Mouse (Mus musculus): Measurements from ENCODE around the gene Itsn2. TPM values are rescaled to one million over a fixed set of nuclear protein-coding genes. Genes with fewer than 3 reads are reported as not detected.

Gene Itsn2
- polyA plus RNA-seq, 1 experiment, result 8.9 TPM

DNA sequence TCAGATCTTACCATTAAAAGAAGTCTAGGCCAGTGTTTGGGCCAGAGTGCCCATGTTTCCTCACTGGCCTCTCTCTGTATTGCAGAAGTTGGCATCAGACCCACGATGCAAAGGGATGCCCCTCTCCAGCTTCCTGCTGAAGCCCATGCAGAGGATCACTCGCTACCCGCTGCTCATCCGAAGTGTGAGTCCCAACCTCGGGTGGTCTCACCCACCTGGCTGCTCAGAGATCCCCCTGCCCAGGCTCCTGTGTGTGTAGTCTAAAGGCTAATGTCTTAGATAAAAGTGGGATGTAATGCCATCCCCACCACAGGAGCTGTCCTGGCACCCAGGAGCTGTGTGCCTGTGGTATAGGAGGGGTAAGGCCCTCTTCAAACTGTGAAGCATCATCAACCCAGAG, 113.7 kb downstream of the Itsn2 start:
- Histone ChIP-seq H3K9me3 (no peaks in the 10 kb centered on the region), H3K4me3 (replicated peaks) (no peak overlapping the region), H3K4me1 (peaks cover 8% of the 10 kb centered on the region; the same call in 1 of the 2 replicates), H3K27me3 (replicated peaks) (no peaks in the 10 kb centered on the region), H3K36me3 (replicated peaks; ENCODE audit: low read length) (peaks cover 76% of the 10 kb centered on the region)
- TF ChIP-seq GATA1 (IDR thresholded peaks at IDR 0.05; ENCODE audit: borderline replicate concordance, low read length) (no peak), FLI1 (IDR thresholded peaks at IDR 0.05; ENCODE audit: low read length) (no peak)

DNA sequence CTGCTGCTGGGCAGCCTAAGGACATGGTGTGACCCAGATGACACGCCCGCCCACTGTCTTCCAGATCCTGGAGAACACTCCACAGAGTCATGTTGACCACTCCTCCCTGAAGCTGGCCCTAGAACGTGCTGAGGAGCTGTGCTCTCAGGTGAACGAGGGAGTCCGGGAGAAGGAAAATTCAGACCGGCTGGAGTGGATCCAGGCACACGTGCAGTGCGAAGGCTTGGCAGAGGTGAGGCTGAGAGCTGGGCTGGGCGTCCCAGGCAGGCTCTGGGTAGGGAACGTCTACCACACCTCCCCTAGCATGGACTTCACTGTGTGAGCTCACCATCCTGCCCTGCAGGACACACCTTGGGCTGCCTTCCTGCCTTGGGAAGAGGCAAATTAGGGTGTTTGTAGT, 114.5 kb downstream of the Itsn2 start:
- no peak overlapping the region for H3K4me3 ChIP-seq (replicated peaks)
- peaks cover 76% of the 10 kb centered on the region for H3K36me3 ChIP-seq (replicated peaks; ENCODE audit: low read length)
- no peaks in the 10 kb centered on the region for H3K27me3 ChIP-seq (replicated peaks)
- no peak for TF ChIP-seq GATA1 (IDR thresholded peaks at IDR 0.05; ENCODE audit: borderline replicate concordance, low read length)
- no peak for TF ChIP-seq FLI1 (IDR thresholded peaks at IDR 0.05; ENCODE audit: low read length)
- no peaks in the 10 kb centered on the region for H3K9me3 ChIP-seq
- H3K4me1 ChIP-seq, result peaks cover 7% of the 10 kb centered on the region; the same call in 1 of the 2 replicates

DNA sequence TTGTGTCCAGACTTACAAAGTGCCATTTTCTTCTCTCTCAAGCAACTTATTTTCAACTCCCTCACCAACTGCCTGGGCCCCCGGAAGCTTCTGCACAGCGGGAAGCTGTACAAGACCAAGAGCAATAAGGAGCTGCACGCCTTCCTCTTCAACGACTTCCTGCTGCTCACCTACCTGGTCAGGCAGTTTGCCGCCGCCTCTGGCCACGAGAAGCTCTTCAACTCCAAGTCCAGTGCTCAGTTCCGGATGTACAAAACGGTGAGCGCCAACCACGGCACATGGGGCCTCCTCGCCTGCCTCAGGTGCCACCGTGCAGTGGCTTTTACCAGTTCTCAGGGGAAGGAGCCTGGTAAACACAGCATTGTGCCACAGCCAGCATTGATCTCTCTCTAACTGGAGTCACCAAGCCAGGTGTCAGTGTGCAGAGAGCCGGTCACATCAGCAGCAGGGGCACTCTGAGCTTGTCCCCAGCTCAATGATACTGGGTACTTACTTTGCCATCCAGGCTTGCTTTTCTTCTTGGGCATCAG, 115.1 kb downstream of the Itsn2 start:
- TF ChIP-seq GATA1 (IDR thresholded peaks at IDR 0.05; ENCODE audit: borderline replicate concordance, low read length), result no peak
- no peak for TF ChIP-seq FLI1 (IDR thresholded peaks at IDR 0.05; ENCODE audit: low read length)
- H3K27me3 ChIP-seq (replicated peaks), result no peaks in the 10 kb centered on the region
- peaks cover 76% of the 10 kb centered on the region for H3K36me3 ChIP-seq (replicated peaks; ENCODE audit: low read length)
- no peaks in the 10 kb centered on the region for H3K9me3 ChIP-seq
- H3K4me3 ChIP-seq (replicated peaks), result no peak overlapping the region
- H3K4me1 ChIP-seq, result peaks cover 7% of the 10 kb centered on the region; the same call in 1 of the 2 replicates

DNA sequence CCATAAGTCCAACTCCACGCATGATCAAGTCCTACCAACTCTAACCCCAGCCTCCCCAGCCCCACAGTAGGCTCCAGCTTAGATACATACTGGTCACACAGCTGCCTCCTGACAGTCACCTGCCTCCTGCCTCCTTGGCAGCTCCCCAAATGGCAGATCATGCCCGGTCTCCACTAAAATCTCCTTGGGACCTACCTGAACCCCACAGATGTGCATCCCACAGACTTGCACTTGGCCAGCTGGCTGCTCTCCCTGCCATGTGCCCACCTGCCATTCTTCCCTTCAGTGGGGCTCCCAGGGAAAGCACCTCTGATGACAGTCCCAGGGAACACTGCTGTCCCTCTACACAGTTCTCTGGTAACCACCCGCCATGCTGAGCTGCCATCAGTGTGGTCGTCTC, 115.9 kb downstream of the Itsn2 start:
- Histone ChIP-seq H3K9me3 (no peaks in the 10 kb centered on the region), H3K4me3 (replicated peaks) (no peak overlapping the region), H3K27me3 (replicated peaks) (no peaks in the 10 kb centered on the region), H3K4me1 (peaks cover 7% of the 10 kb centered on the region; the same call in 1 of the 2 replicates), H3K36me3 (replicated peaks; ENCODE audit: low read length) (peaks cover 79% of the 10 kb centered on the region)
- TF ChIP-seq GATA1 (IDR thresholded peaks at IDR 0.05; ENCODE audit: borderline replicate concordance, low read length), result no peak
- TF ChIP-seq FLI1 (IDR thresholded peaks at IDR 0.05; ENCODE audit: low read length), result no peak

DNA sequence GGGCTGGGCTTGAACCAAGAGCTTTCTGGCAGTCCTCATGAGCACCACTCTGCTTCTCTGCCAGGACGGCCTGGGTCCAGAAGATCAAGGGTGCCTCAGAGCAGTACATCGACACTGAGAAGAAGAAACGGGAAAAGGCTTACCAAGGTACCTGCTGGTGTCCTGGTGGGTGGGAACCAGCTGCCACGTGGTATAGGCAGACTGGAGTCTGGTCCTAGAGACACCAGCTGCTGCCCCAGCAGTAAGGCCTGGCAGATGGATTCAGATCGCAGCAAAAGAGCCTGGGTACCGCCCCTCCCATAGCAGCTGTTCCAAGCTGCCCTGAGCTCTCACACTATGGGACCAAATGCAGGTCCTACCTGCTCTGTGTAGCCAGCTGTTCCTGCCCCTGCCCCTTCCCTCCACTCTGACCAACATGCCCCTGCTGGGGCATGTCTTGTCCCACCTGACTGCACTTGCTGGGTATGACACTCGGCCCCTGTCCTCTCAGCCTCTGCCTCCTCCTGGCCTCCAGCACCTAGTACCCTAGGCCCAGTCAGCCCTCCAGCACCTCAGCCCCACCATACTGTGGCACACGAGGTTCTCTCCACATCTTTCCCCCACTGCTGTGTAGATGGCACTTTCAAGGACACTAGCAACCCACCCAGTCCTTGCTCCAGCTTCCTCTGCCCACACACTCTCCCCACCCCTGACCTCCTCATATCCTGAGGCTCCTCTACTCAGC, 116.6 kb downstream of the Itsn2 start:
- TF ChIP-seq FLI1 (IDR thresholded peaks at IDR 0.05; ENCODE audit: low read length) (no peak), GATA1 (IDR thresholded peaks at IDR 0.05; ENCODE audit: borderline replicate concordance, low read length) (no peak)
- H3K4me3 ChIP-seq (replicated peaks), result no peak overlapping the region
- H3K27me3 ChIP-seq (replicated peaks), result no peaks in the 10 kb centered on the region
- no peaks in the 10 kb centered on the region for H3K9me3 ChIP-seq
- peaks cover 9% of the 10 kb centered on the region for H3K4me1 ChIP-seq
- H3K36me3 ChIP-seq (replicated peaks; ENCODE audit: low read length), result peaks cover 86% of the 10 kb centered on the region

DNA sequence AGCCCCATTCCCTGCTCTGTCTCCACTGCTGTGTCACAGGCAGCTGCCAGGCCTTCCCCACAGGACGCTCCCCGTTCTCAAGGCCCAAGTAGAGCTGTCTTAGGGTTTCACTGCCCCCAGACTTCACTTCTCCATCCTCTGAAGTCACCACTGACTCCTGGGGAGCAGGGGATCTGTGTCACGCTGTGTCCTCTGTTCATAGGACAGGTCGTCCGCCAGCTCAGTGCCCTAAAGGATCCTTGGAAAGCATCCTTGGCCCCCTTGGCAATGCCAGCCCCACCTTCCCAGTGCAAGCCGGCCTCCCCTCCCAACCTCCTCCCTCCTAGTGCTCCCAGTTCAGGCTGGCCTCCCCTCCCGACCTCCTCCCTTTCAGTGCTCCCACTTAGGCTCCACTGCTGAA, 117.5 kb downstream of the Itsn2 start:
- Histone ChIP-seq H3K27me3 (replicated peaks) (no peaks in the 10 kb centered on the region), H3K4me3 (replicated peaks) (no peak overlapping the region), H3K4me1 (peaks cover 16% of the 10 kb centered on the region), H3K36me3 (replicated peaks; ENCODE audit: low read length) (peaks cover 95% of the 10 kb centered on the region), H3K9me3 (no peaks in the 10 kb centered on the region)
- TF ChIP-seq FLI1 (IDR thresholded peaks at IDR 0.05; ENCODE audit: low read length), result no peak
- TF ChIP-seq GATA1 (IDR thresholded peaks at IDR 0.05; ENCODE audit: borderline replicate concordance, low read length), result no peak

DNA sequence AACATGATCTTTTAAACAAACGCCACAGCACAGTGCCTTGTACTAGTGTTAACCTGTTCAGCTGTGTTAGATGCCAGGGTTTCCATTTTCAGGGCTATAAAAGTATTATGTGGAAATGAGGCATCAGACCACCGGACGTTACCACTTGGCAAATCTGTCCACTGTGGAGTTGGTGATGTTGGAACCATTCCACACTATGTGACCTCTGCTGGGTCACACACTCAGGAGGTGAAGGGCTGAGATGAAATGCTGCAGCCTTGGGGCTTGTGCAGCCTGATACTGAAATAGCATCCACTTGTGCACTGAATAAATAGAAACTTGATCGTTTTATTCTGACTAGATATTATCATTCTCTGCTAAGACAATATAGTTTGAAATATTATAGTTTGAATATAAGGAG, 120.9 kb downstream of the Itsn2 start:
- TF ChIP-seq GATA1 (IDR thresholded peaks at IDR 0.05; ENCODE audit: borderline replicate concordance, low read length), result no peak
- TF ChIP-seq FLI1 (IDR thresholded peaks at IDR 0.05; ENCODE audit: low read length), result no peak
- Histone ChIP-seq H3K4me3 (replicated peaks) (no peak overlapping the region), H3K9me3 (peaks cover 3% of the 10 kb centered on the region; the same call in 1 of the 2 replicates), H3K27me3 (replicated peaks) (peaks cover 3% of the 10 kb centered on the region), H3K36me3 (replicated peaks; ENCODE audit: low read length) (peaks cover 85% of the 10 kb centered on the region), H3K4me1 (peaks cover 27% of the 10 kb centered on the region)

DNA sequence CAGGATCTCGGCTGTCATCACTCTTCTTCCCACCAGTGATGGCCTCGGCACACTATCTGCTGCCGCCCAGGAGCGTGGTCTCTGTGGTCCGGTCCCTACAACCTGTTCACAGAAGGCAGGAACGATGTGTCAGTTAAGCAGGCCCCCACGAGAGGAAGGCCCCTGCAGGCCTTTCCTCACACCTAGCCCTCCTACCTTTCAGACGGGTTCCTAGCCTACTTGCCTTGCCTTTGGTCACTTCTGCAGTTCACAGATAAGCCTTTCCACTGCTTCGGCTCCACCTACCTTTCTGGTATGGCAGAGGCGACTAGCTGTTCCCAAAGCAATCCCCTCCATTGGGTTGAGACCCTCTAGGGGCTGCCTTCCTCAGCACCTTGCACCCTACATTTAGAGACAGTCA, 123.2 kb downstream of the Itsn2 start:
- Histone ChIP-seq H3K27me3 (replicated peaks) (peaks cover 3% of the 10 kb centered on the region), H3K4me1 (peaks cover 37% of the 10 kb centered on the region), H3K4me3 (replicated peaks) (no peak overlapping the region)

DNA sequence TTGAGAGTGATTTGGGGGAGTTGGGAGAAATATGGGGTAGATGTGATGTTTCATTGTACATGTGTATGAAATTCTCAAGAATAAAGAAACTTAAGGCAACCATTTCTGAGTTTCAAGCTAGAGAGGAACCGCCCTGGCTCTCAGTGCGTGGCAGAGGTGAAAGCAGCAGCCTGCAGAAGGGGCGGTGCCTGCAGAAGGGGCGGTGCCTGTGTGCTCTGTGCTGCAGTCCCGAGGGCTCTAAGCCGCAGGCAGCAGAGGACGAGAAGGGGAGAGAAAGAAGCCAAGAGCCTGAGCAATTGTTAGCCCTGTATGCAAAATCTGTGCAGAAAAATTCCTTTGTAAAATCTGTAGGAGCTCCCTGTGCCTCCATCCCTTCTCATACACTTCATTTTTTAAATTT, 125.0 kb downstream of the Itsn2 start:
- TF ChIP-seq FLI1 (IDR thresholded peaks at IDR 0.05; ENCODE audit: low read length) (no peak), GATA1 (IDR thresholded peaks at IDR 0.05; ENCODE audit: borderline replicate concordance, low read length) (no peak)

More for the DNA sequence above, 123.2 kb downstream of the Itsn2 start:
- TF ChIP-seq FLI1 (IDR thresholded peaks at IDR 0.05; ENCODE audit: low read length) (no peak), GATA1 (IDR thresholded peaks at IDR 0.05; ENCODE audit: borderline replicate concordance, low read length) (no peak)
- peaks cover 3% of the 10 kb centered on the region; the same call in 1 of the 2 replicates for H3K9me3 ChIP-seq
- peaks cover 63% of the 10 kb centered on the region for H3K36me3 ChIP-seq (replicated peaks; ENCODE audit: low read length)

DNA sequence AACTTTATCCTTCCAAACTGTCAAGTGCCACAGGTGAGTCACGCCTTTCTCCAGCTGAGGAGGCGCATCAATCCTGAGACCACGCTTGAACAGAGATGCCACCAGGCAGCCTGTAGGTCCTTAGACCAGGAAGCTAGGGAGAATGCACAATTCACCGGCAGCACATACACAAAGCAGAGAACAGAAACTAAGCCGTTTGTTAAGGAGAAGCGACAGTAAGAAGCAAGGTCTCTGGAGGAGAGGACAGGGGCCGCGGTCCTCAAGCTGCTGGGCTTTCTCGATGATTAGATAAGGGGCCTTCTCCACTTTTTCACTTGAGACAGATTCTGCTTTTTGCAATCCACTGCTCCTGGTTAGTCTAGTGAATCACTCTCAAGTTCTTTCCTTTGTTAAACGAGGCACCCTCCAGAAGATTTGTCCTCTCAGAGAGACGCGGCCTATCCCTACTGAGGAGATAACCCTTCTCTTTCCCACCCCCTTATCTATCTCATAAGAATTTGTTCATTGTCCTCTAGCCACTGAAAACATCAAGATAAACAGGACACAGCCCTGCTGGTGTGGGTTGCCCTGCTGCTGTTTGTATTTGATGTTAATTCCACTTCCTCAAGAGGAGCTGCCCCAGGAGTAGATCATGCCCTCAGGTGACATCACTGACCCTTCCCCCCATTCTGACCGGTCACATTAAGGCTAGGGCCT, 126.8 kb downstream of the Itsn2 start:
- Histone ChIP-seq H3K4me1 (peaks cover 34% of the 10 kb centered on the region), H3K36me3 (replicated peaks; ENCODE audit: low read length) (peaks cover 27% of the 10 kb centered on the region), H3K4me3 (replicated peaks) (no peak overlapping the region), H3K27me3 (replicated peaks) (peaks cover 3% of the 10 kb centered on the region), H3K9me3 (peaks cover 3% of the 10 kb centered on the region; the same call in 1 of the 2 replicates)
- TF ChIP-seq FLI1 (IDR thresholded peaks at IDR 0.05; ENCODE audit: low read length) (no peak), GATA1 (IDR thresholded peaks at IDR 0.05; ENCODE audit: borderline replicate concordance, low read length) (no peak)

More for the DNA sequence above, 125.0 kb downstream of the Itsn2 start:
- Histone ChIP-seq H3K4me1 (peaks cover 37% of the 10 kb centered on the region), H3K36me3 (replicated peaks; ENCODE audit: low read length) (peaks cover 45% of the 10 kb centered on the region), H3K9me3 (peaks cover 3% of the 10 kb centered on the region; the same call in 1 of the 2 replicates), H3K4me3 (replicated peaks) (peak overlapping the region; percentile 65), H3K27me3 (replicated peaks) (peaks cover 3% of the 10 kb centered on the region)
